Mouse (Mus musculus) forebrain, embryonic 15.5 days (tissue): ENCODE measurements around the gene Slc39a1. TPM values are rescaled to one million over a fixed set of nuclear protein-coding genes. Genes with fewer than 3 reads are reported as not detected.
A peak's percentile ranks its signal among the peaks of the same experiment; 100 is the strongest.

Experiments
- ATAC-seq: fragments of 200-750 bp; cut with Nextera tagmentation; replicated peaks from 2 replicates; pipeline ENCODE4 v1.8.0; 2017; ENCODE audit warnings: mild to moderate bottlenecking, moderate TSS enrichment, moderate library complexity
- H3K27ac ChIP-seq: fragments of 300-500 bp; sonication (generic); replicated peaks from 2 replicates; pipeline ENCODE4 v1.5.1; 2015; ENCODE audit warnings: mild to moderate bottlenecking, inconsistent platforms
- H3K27me3 ChIP-seq: fragments of 300-500 bp; sonication (generic); 2 replicates; pipeline ENCODE4 v1.6.1; 2015; ENCODE audit warnings: inconsistent platforms
- H3K36me3 ChIP-seq: fragments of 300-500 bp; sonication (generic); 2 replicates; pipeline ENCODE4 v1.6.1; 2015; ENCODE audit warnings: mild to moderate bottlenecking, inconsistent platforms
- H3K4me1 ChIP-seq: fragments of 300-500 bp; sonication (generic); 2 replicates; pipeline ENCODE4 v1.6.1; 2015; ENCODE audit warnings: inconsistent platforms
- H3K4me2 ChIP-seq: fragments of 300-500 bp; sonication (generic); replicated peaks from 2 replicates; pipeline ENCODE4 v1.6.1; 2015; ENCODE audit warnings: mild to moderate bottlenecking, inconsistent platforms
- H3K4me3 ChIP-seq: fragments of 300-500 bp; sonication (generic); 2 replicates; pipeline ENCODE4 v1.5.1; 2015; ENCODE audit warnings: mild to moderate bottlenecking, inconsistent platforms
- H3K9ac ChIP-seq: fragments of 300-500 bp; sonication (generic); replicated peaks from 2 replicates; pipeline ENCODE4 v1.6.1; 2015; ENCODE audit warnings: mild to moderate bottlenecking, inconsistent platforms
- H3K9me3 ChIP-seq: fragments of 300-500 bp; sonication (generic); 2 replicates; pipeline ENCODE4 v1.6.1; 2016; ENCODE audit warnings: inconsistent platforms
- WGBS: fragments of 180-500 bp; shearing (Covaris S2); methylation state at CpG from one replicate; pipeline ENCODE4 v1.1.7; 2015; ENCODE audit warnings: mixed read lengths; 5-methylcytosine and 5-hydroxymethylcytosine counted together
- polyA plus RNA-seq: library from polyadenylated mRNA; unstranded; fragments of >200 nt; fragmentation: Nextera tagmentation; extraction: Ambion mirVana; gene quantifications from 2 replicates; pipeline ENCODE4 v1.2.1, GENCODE M21; 2015

Gene Slc39a1
- 42.8 and 43.2 TPM in 2 replicates for polyA plus RNA-seq

- WGBS, result under 1% methylated on average over 44 of the region's 44 CpGs
- Histone ChIP-seq H3K4me2 (peak within 1 kb of the TSS; percentile 84), H3K27ac (peak within 1 kb of the TSS; percentile 84), H3K9me3 (no peaks in the 10 kb centered on the region), H3K36me3 (peaks cover 5% of the 10 kb centered on the region; the same call in 1 of the 2 replicates), H3K4me3 (peak within 1 kb of the TSS; percentile 88), H3K9ac (peak within 1 kb of the TSS; percentile 84), H3K27me3 (no peaks in the 10 kb centered on the region), H3K4me1 (peaks cover 23% of the 10 kb centered on the region)
- peak; percentile 95 for ATAC-seq
Observed at GRCm38 (mm10) chr3:90247960-90248745, at the start of gene Slc39a1. Slc39a1 (plus strand) TSS chr3:90248172.

GRCm38 (mm10) chr3:90202884-90203283 lies 45.1 kb upstream of the Slc39a1 start:
- no peak overlapping the region for H3K4me2 ChIP-seq
- H3K9ac ChIP-seq, result no peak overlapping the region
- 46% methylated on average over 1 of the region's 1 CpGs for WGBS
- H3K27ac ChIP-seq, result no peak overlapping the region
- no peak for ATAC-seq
- no peaks in the 10 kb centered on the region for H3K4me1 ChIP-seq
- no peaks in the 10 kb centered on the region for H3K9me3 ChIP-seq
- no peaks in the 10 kb centered on the region for H3K27me3 ChIP-seq
- peaks cover 4% of the 10 kb centered on the region for H3K36me3 ChIP-seq
- no peak overlapping the region for H3K4me3 ChIP-seq

- WGBS, result 77% methylated on average over 5 of the region's 5 CpGs
- Histone ChIP-seq H3K4me3 (no peak overlapping the region), H3K9ac (no peak overlapping the region), H3K4me1 (no peaks in the 10 kb centered on the region), H3K36me3 (peaks cover 11% of the 10 kb centered on the region), H3K4me2 (no peak overlapping the region), H3K27me3 (no peaks in the 10 kb centered on the region), H3K27ac (no peak overlapping the region), H3K9me3 (no peaks in the 10 kb centered on the region)
- ATAC-seq, result no peak
Observed at GRCm38 (mm10) chr3:90203619-90204018, 44.4 kb upstream of the Slc39a1 start.

GRCm38 (mm10) chr3:90204582-90204981 lies 43.4 kb upstream of the Slc39a1 start:
- H3K4me3 ChIP-seq, result no peak overlapping the region
- no peak overlapping the region for H3K27ac ChIP-seq
- no peak for ATAC-seq
- H3K4me1 ChIP-seq, result no peaks in the 10 kb centered on the region
- H3K9me3 ChIP-seq, result no peaks in the 10 kb centered on the region
- H3K4me2 ChIP-seq, result no peak overlapping the region
- peaks cover 19% of the 10 kb centered on the region for H3K36me3 ChIP-seq
- WGBS, result 96% methylated on average over 2 of the region's 2 CpGs
- no peaks in the 10 kb centered on the region for H3K27me3 ChIP-seq
- H3K9ac ChIP-seq, result no peak overlapping the region

- Histone ChIP-seq H3K9me3 (no peaks in the 10 kb centered on the region), H3K27ac (no peak overlapping the region), H3K27me3 (no peaks in the 10 kb centered on the region), H3K4me2 (no peak overlapping the region), H3K9ac (no peak overlapping the region), H3K4me1 (peaks cover 22% of the 10 kb centered on the region), H3K36me3 (peaks cover 44% of the 10 kb centered on the region), H3K4me3 (no peak overlapping the region)
- ATAC-seq, result no peak
- WGBS, result 97% methylated on average over 2 of the region's 2 CpGs
Observed at GRCm38 (mm10) chr3:90208662-90209061, 39.3 kb upstream of the Slc39a1 start.

GRCm38 (mm10) chr3:90209908-90210566 lies 37.9 kb upstream of the Slc39a1 start:
- WGBS, result 94% methylated on average over 5 of the region's 5 CpGs
- no peak overlapping the region for H3K4me3 ChIP-seq
- no peaks in the 10 kb centered on the region for H3K27me3 ChIP-seq
- no peak for ATAC-seq
- H3K36me3 ChIP-seq, result peaks cover 44% of the 10 kb centered on the region
- no peak overlapping the region for H3K4me2 ChIP-seq
- no peak overlapping the region for H3K9ac ChIP-seq
- H3K27ac ChIP-seq, result no peak overlapping the region
- H3K9me3 ChIP-seq, result no peaks in the 10 kb centered on the region
- peaks cover 28% of the 10 kb centered on the region for H3K4me1 ChIP-seq

- peak overlapping the region; percentile 68; the same call in 1 of the 2 replicates for H3K4me3 ChIP-seq
- no peak for ATAC-seq
- WGBS, result 86% methylated on average over 13 of the region's 13 CpGs
Observed at GRCm38 (mm10) chr3:90211475-90212398, 36.2 kb upstream of the Slc39a1 start.

GRCm38 (mm10) chr3:90212723-90213122 lies 35.2 kb upstream of the Slc39a1 start:
- peak overlapping the region; percentile 88 for H3K4me2 ChIP-seq
- ATAC-seq, result no peak
- peak overlapping the region; percentile 68 for H3K4me3 ChIP-seq
- H3K9me3 ChIP-seq, result no peaks in the 10 kb centered on the region
- peaks cover 28% of the 10 kb centered on the region for H3K4me1 ChIP-seq
- WGBS, result 11% methylated on average over 5 of the region's 5 CpGs
- peak overlapping the region; percentile 81 for H3K9ac ChIP-seq
- H3K36me3 ChIP-seq, result peaks cover 42% of the 10 kb centered on the region
- no peaks in the 10 kb centered on the region for H3K27me3 ChIP-seq
- no peak overlapping the region for H3K27ac ChIP-seq

More at GRCm38 (mm10) chr3:90211475-90212398, 36.2 kb upstream of the Slc39a1 start:
- Histone ChIP-seq H3K9me3 (no peaks in the 10 kb centered on the region), H3K36me3 (peaks cover 44% of the 10 kb centered on the region), H3K27ac (no peak overlapping the region), H3K4me1 (peaks cover 28% of the 10 kb centered on the region), H3K27me3 (no peaks in the 10 kb centered on the region), H3K9ac (peak overlapping the region; percentile 81; the same call in 1 of the 2 replicates), H3K4me2 (peak overlapping the region; percentile 88)

GRCm38 (mm10) chr3:90213377-90213866 lies 34.5 kb upstream of the Slc39a1 start, which contains the start of the genes Rps27 and Rab13:
Rps27 (minus strand) TSS chr3:90213651.
Rab13 (plus strand) TSS chr3:90213695.
- H3K4me1 ChIP-seq, result peaks cover 28% of the 10 kb centered on the region
- H3K4me2 ChIP-seq, result peak within 1 kb of the TSS; percentile 88
- ATAC-seq, result peak; percentile 97
- H3K27ac ChIP-seq, result peak within 1 kb of the TSS; percentile 77
- H3K36me3 ChIP-seq, result peaks cover 35% of the 10 kb centered on the region
- under 1% methylated on average over 42 of the region's 42 CpGs for WGBS
- peak within 1 kb of the TSS; percentile 68 for H3K4me3 ChIP-seq
- H3K9ac ChIP-seq, result peak within 1 kb of the TSS; percentile 81
- H3K9me3 ChIP-seq, result no peaks in the 10 kb centered on the region
- H3K27me3 ChIP-seq, result no peaks in the 10 kb centered on the region

GRCm38 (mm10) chr3:90213956-90214684 lies 33.9 kb upstream of the Slc39a1 start:
- Histone ChIP-seq H3K4me3 (peak overlapping the region; percentile 68), H3K4me1 (peaks cover 28% of the 10 kb centered on the region), H3K27me3 (no peaks in the 10 kb centered on the region), H3K4me2 (peak overlapping the region; percentile 88), H3K9ac (peak overlapping the region; percentile 81), H3K9me3 (no peaks in the 10 kb centered on the region), H3K27ac (peak overlapping the region; percentile 77), H3K36me3 (peaks cover 28% of the 10 kb centered on the region)
- ATAC-seq, result peak; percentile 67
- 13% methylated on average over 12 of the region's 12 CpGs for WGBS
